Mouse (Mus musculus) C2C12 (cell line): ENCODE measurements around the gene Ubqlnl.

Experiments used
- CTCF ChIP-seq: IDR thresholded peaks from one replicate; pipeline ENCODE4 v1.5.1; 2011; ENCODE audit not compliant: control insufficient read depth, insufficient read depth, insufficient read length
- MYOD1 ChIP-seq: IDR thresholded peaks from one replicate; pipeline ENCODE4 v1.6.1; 2011; ENCODE audit warnings: low read depth; ENCODE audit not compliant: control insufficient read depth, insufficient read length
- MYOG ChIP-seq: IDR thresholded peaks from one replicate; pipeline ENCODE4 v1.6.1; 2011; ENCODE audit not compliant: control insufficient read depth, insufficient read length; ENCODE audit errors: extremely low read depth
- USF1 ChIP-seq: IDR thresholded peaks from one replicate; pipeline ENCODE4 v1.6.1; 2011; ENCODE audit warnings: low read depth, mild to moderate bottlenecking, control low read depth, moderate library complexity

DNA sequence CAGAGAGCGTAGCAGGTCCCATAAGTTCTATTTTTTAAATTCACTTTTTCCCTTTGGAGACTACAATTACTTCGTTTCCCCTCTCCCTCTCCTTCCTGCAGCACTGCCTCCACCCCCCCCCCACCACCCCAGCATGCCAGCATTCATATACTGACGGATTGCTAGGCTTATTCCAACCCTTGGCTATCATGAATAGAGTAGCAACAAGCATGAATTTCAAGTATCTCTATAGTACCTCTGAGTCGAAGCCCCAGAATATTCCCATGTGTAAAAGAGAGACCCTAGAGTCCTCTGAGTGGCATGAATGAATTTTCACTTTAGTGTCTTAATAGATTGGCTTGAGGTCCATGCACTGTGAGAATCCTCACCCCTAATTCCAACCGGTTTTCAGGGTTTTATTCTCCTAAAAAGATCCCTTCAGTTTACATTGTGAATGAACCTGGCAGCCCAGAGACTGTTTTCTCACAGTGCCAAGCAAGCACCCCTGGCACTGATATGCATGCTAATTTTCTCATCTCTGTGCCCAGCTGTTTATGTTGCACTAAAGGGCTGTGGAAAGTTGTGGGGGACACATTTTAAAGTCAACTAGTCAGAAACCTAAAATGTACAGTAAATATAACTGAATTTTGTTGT lies 28.2 kb upstream of the Ubqlnl start:
- TF ChIP-seq CTCF: no peak
- no peak for TF ChIP-seq USF1
- no peak for TF ChIP-seq MYOD1
- no peak for TF ChIP-seq MYOG
